Mouse (Mus musculus) liver, embryonic 16.5 days (tissue): Measurements from ENCODE around the gene Rcc2. TPM values are rescaled to one million over a fixed set of nuclear protein-coding genes. Genes with fewer than 3 reads are reported as not detected.
A peak's percentile ranks its signal among the peaks of the same experiment; 100 is the strongest.

Source experiments
- ATAC-seq: fragments of 200-750 bp; cut with Nextera tagmentation; 2 replicates; pipeline ENCODE4 v1.8.0; 2017; ENCODE audit warnings: low read depth, mild to moderate bottlenecking, moderate number of reproducible peaks, moderate library complexity
- H3K27ac ChIP-seq: fragments of 300-500 bp; sonication (generic); 2 replicates; pipeline ENCODE4 v1.5.1; 2014; ENCODE audit warnings: mild to moderate bottlenecking, low read length
- H3K27me3 ChIP-seq: fragments of 300-500 bp; sonication (generic); 2 replicates; pipeline ENCODE4 v1.6.1; 2014; ENCODE audit warnings: low read depth, low read length, mixed read lengths; ENCODE audit not compliant: control insufficient read depth, insufficient read depth
- H3K36me3 ChIP-seq: fragments of 300-500 bp; sonication (generic); 2 replicates; pipeline ENCODE4 v1.6.1; 2014; ENCODE audit warnings: mild to moderate bottlenecking; ENCODE audit not compliant: control insufficient read depth, insufficient read depth
- H3K4me1 ChIP-seq: fragments of 300-500 bp; sonication (generic); 2 replicates; pipeline ENCODE4 v1.6.1; 2014; ENCODE audit warnings: low read depth, low read length, mixed read lengths; ENCODE audit not compliant: control insufficient read depth
- H3K4me2 ChIP-seq: fragments of 300-500 bp; sonication (generic); 2 replicates; pipeline ENCODE4 v1.6.1; 2014; ENCODE audit warnings: low read depth, low read length, mixed read lengths
- H3K4me3 ChIP-seq: fragments of 300-500 bp; sonication (generic); 2 replicates; pipeline ENCODE4 v1.5.1; 2014; ENCODE audit warnings: low read depth, mild to moderate bottlenecking, low read length
- H3K9ac ChIP-seq: fragments of 300-500 bp; sonication (generic); 2 replicates; pipeline ENCODE4 v1.6.1; 2014; ENCODE audit warnings: low read depth, low read length
- H3K9me3 ChIP-seq: fragments of 300-500 bp; sonication (generic); replicated peaks from 2 replicates; pipeline ENCODE4 v1.6.1; 2016; ENCODE audit warnings: low read length; ENCODE audit not compliant: control insufficient read depth
- WGBS: fragments of 180-500 bp; shearing (Covaris S2); extraction: QIAGEN DNeasy Blood & Tissue Kit; methylation state at CpG from one replicate; pipeline ENCODE4 v1.1.7; 2014; ENCODE audit not compliant: insufficient replicate concordance; 5-methylcytosine and 5-hydroxymethylcytosine counted together
- polyA plus RNA-seq: library from polyadenylated mRNA; unstranded; fragments of >200 nt; fragmentation: Nextera tagmentation; extraction: Ambion mirVana; gene quantifications from 2 replicates; pipeline ENCODE4 v1.2.1, GENCODE M21; 2015

The Rcc2 gene
- polyA plus RNA-seq, 1 experiment from 2014 or later = 9.7 TPM

DNA sequence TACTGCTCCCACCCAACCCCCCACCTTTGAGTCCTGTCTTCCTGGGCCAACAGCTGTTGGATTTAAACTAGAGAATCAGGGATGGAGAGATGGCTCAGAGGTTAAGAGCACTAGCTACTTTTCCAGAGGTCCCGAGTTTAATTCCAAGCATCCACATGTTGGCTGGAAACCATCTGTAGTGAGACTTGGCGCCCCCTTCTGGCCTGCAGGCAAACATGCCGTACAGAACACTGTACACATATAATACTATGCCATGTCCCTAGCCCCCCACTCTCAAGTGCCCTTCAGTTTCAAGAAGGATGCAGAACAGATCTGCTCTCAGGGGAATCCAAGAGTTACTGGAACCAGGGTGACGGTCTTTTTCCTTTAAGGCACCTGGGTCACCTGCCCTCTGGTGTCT, 31.3 kb downstream of the Rcc2 start:
- H3K36me3 ChIP-seq = no peaks in the 10 kb centered on the region
- H3K9ac ChIP-seq = no peak overlapping the region
- H3K27me3 ChIP-seq = no peaks in the 10 kb centered on the region
- H3K4me1 ChIP-seq = no peaks in the 10 kb centered on the region
- H3K4me3 ChIP-seq = no peak overlapping the region
- no peaks in the 10 kb centered on the region for H3K9me3 ChIP-seq
- no peak overlapping the region for H3K4me2 ChIP-seq
- no peak overlapping the region for H3K27ac ChIP-seq
- ATAC-seq = no peak
- 62% methylated on average over 4 of the region's 4 CpGs for whole genome bisulfite sequencing

DNA sequence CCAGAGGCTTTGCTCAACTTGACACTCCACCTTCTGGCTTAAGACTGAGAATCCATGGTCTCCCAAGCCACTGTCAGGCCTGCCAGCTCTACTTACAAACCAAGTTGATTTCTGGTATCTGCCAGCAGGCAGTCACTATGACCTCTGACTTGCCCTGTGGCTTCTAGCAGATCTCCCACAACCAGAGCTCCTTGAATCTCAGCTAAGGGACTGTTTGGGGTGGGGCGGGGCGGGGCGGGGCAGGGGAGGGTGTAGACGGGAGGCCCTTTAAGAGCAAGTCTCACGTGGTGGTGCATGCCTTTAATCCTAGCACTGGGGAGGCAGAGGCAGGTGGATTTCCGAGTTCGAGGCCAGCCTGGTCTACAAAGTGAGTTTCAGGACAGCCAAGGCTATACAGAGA, 32.5 kb downstream of the Rcc2 start:
- 39% methylated on average over 7 of the region's 7 CpGs for WGBS
- Histone ChIP-seq H3K9me3 (no peaks in the 10 kb centered on the region), H3K4me3 (no peak overlapping the region), H3K4me1 (no peaks in the 10 kb centered on the region), H3K27ac (no peak overlapping the region), H3K27me3 (no peaks in the 10 kb centered on the region), H3K36me3 (no peaks in the 10 kb centered on the region), H3K9ac (no peak overlapping the region), H3K4me2 (no peak overlapping the region)
- no peak for ATAC-seq

DNA sequence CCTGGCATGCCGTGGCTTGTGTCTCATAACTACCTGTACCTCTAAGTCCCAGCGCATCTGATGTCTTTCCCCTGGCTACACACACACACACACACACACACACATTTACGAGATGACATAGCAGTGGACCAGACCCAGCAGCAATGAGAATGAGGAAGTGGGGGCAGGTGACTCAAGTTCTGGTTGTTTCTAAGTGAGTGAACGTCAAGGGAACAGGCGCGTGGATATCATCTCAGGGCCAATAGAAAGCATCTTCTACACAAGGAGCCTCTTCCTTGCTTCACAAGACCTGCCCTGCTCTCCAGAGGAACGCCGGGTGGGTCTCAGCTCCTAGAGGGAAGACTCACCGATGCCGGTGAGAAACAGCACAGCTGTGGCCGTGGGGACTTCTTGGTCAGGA, 40.3 kb downstream of the Rcc2 start:
- H3K4me1 ChIP-seq = no peaks in the 10 kb centered on the region
- no peaks in the 10 kb centered on the region for H3K27me3 ChIP-seq
- H3K36me3 ChIP-seq = no peaks in the 10 kb centered on the region
- 43% methylated on average over 11 of the region's 11 CpGs for WGBS
- no peaks in the 10 kb centered on the region for H3K9me3 ChIP-seq
- ATAC-seq = no peak
- H3K4me3 ChIP-seq = no peak overlapping the region
- H3K9ac ChIP-seq = no peak overlapping the region
- H3K27ac ChIP-seq = no peak overlapping the region
- no peak overlapping the region for H3K4me2 ChIP-seq

DNA sequence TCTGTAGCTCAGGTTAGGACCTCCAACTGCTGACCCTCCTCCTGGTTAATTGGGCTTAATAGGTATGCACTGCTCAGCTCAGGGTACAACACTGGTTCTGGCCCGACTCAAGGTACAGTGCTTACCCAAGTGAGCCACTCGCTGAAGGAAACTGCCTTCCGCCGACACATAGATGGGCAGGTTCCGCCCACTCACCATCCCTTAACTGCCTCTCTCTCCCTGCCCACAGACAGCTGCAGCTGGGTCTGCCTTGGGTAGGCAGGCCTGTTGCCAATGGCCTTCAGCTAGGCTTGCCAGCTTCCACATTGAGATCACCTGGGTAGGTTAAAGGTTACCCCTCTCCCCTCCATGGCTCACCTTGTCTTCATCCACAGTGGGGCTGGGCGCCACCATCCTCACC, 41.1 kb downstream of the Rcc2 start:
- H3K4me3 ChIP-seq = no peak overlapping the region
- 61% methylated on average over 6 of the region's 6 CpGs for WGBS
- H3K9ac ChIP-seq = no peak overlapping the region
- ATAC-seq = no peak
- H3K4me1 ChIP-seq = no peaks in the 10 kb centered on the region
- no peak overlapping the region for H3K4me2 ChIP-seq
- H3K36me3 ChIP-seq = no peaks in the 10 kb centered on the region
- no peak overlapping the region for H3K27ac ChIP-seq
- H3K27me3 ChIP-seq = no peaks in the 10 kb centered on the region
- no peaks in the 10 kb centered on the region for H3K9me3 ChIP-seq

DNA sequence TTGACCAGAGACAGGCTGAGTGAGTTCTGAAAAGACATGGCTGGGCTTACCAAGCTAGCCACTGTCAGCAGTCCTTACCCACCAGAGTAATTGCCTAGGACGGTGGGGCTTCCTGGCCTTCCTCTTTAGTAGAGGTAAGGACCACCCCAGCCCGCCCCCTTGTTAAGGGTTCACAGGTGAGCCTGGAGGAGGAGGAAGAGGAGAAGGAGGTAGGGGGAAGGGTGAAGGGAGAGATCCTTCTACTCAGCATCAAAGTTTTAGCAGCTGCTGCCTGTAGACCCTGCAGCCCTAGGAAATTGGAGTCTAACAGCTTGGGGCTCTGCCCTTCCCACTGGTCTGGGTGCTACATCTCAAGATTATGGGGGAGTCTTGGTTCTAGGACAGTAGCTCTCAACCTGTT, 42.2 kb downstream of the Rcc2 start, which contains the start of gene Padi6:
Gene Padi6, minus strand, starts transcription at position 101 of the 400 bp plus-strand sequence.
- Histone ChIP-seq H3K36me3 (no peaks in the 10 kb centered on the region), H3K27ac (no peak within 1 kb of the TSS), H3K27me3 (no peaks in the 10 kb centered on the region), H3K9ac (no peak within 1 kb of the TSS), H3K4me3 (no peak within 1 kb of the TSS), H3K4me1 (no peaks in the 10 kb centered on the region), H3K4me2 (no peak within 1 kb of the TSS), H3K9me3 (no peaks in the 10 kb centered on the region)
- no peak for ATAC-seq
- WGBS = 57% methylated on average over 2 of the region's 2 CpGs

DNA sequence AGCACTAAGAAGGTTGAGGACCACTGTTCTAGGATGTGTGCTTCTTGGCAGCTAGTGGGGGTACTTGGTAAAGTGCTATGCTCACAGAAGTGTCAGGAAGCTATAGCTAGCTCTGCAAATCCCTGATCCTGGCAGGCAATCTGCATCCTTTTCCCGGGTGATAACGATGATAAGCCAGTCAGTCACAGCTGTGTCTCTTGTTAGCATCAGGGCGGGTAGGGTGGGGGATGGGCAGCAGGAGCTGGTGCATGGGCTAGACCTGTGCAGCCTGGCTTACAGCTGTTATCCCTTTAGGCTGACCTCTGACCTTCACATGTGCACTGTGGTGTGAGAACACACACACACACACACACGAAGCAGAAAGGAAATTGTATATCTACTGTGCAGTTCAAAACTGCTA, 42.7 kb downstream of the Rcc2 start:
- Histone ChIP-seq H3K27me3 (no peaks in the 10 kb centered on the region), H3K4me2 (no peak overlapping the region), H3K4me1 (no peaks in the 10 kb centered on the region), H3K36me3 (no peaks in the 10 kb centered on the region), H3K27ac (no peak overlapping the region), H3K4me3 (no peak overlapping the region), H3K9me3 (no peaks in the 10 kb centered on the region), H3K9ac (no peak overlapping the region)
- WGBS = 41% methylated on average over 4 of the region's 4 CpGs
- ATAC-seq = no peak

DNA sequence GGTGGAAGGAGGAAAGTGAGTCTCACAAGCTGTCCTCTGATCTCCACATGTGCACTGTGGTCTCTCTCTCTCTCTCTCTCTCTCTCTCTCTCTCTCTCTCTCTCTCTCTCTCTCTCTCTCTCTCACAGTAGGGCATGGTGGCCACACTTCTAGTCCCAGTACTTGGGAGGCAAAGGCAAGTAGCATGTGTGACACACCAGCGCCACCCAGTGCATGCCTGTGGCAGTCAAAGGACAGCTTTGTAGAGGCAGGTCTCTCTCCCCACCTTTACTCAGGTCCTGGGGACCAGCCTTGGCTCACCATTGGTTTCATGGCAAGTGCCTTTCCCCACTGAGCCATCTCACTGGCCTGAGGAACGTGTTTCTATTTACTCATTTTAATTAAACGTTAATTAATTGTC, 44.3 kb downstream of the Rcc2 start:
- Histone ChIP-seq H3K4me2 (no peak overlapping the region), H3K36me3 (no peaks in the 10 kb centered on the region), H3K4me3 (no peak overlapping the region), H3K9ac (no peak overlapping the region), H3K4me1 (no peaks in the 10 kb centered on the region), H3K27ac (no peak overlapping the region), H3K27me3 (no peaks in the 10 kb centered on the region), H3K9me3 (no peaks in the 10 kb centered on the region)
- WGBS = 8% methylated on average over 3 of the region's 3 CpGs
- no peak for ATAC-seq

DNA sequence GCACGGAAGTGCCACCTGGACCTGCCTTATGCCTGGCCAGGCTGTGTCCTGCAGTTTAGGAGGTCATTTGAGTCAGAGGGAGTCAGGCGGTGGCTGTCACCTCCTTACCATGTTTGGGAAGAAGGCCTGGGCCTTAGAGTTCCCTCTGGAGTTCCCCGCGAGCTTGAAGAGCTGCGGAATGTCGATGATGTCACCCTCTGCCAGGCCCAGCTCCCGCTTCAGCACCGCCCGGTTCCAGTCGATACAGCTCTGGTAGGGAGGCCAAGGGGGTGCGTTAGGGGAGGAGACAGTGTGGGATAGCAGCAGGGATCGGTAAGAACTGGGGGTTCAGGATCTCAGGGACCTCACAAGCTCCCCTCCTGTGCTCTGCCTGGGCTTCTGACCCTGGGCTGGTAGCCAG, 47.6 kb downstream of the Rcc2 start:
- H3K9me3 ChIP-seq = no peaks in the 10 kb centered on the region
- H3K4me2 ChIP-seq = no peak overlapping the region
- H3K27ac ChIP-seq = no peak overlapping the region
- H3K4me3 ChIP-seq = no peak overlapping the region
- no peaks in the 10 kb centered on the region for H3K36me3 ChIP-seq
- WGBS = 37% methylated on average over 12 of the region's 12 CpGs
- ATAC-seq = no peak
- no peaks in the 10 kb centered on the region for H3K27me3 ChIP-seq
- H3K9ac ChIP-seq = no peak overlapping the region
- H3K4me1 ChIP-seq = no peaks in the 10 kb centered on the region

DNA sequence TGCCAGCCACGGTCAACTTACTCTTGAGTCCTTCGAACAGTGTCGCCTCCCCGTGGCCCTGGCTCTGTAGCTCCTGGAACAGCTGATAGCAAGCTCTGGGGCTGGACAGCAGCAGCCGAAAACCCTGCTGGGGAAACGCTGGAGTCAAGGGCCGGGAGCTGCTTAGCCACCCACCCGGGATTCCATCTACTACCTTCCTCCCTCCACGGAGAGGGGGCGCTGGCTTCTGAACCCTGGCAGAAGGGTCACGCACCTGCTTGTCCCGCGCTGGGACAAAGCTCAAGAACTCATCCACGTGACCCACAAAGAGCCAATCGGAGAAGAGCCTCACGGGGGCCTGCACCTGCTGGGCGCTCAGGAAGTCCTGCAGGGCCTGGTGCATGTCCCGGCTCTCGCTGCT, 50.0 kb downstream of the Rcc2 start:
- Histone ChIP-seq H3K36me3 (no peaks in the 10 kb centered on the region), H3K27ac (no peak overlapping the region), H3K9me3 (no peaks in the 10 kb centered on the region), H3K4me1 (no peaks in the 10 kb centered on the region), H3K4me2 (peak overlapping the region; percentile 37), H3K9ac (no peak overlapping the region), H3K4me3 (0 out of 2 replicates have a peak overlapping the region, but pooled peaks have one; percentile 1), H3K27me3 (no peaks in the 10 kb centered on the region)
- ATAC-seq = 0 out of 2 replicates have a peak, but pooled peaks have one; percentile 45
- WGBS = 9% methylated on average over 19 of the region's 19 CpGs
